Mouse (Mus musculus) erythroid progenitor cell, adult 5-6 weeks (primary cell): ENCODE data around the gene Vmn1r165. TPM values are rescaled to one million over a fixed set of nuclear protein-coding genes. Genes with fewer than 3 reads are reported as not detected.
"Not testable (repeated sequence)": the region's sequence is repeated elsewhere in the genome, so short reads cannot be mapped to it uniquely, and the experiment has no call there.

Experiments used
- ATAC-seq: replicated peaks from 2 replicates; pipeline ENCODE4 v1.8.0; 2016; ENCODE audit warnings: moderate number of reproducible peaks, mild to moderate bottlenecking, moderate TSS enrichment, inconsistent platforms; ENCODE audit not compliant: poor library complexity, low FRiP score, severe bottlenecking
- total RNA-seq, 2 experiments: library from RNA; stranded (forward) in 1 of 2; stranded (reverse) in 1 of 2; fragments of 150-400 nt in 1 of 2; fragments of 186-747, 209-891 nt in 1 of 2; gene quantifications; 2 replicates each; pipeline versions ENCODE4 v1.2.3 to v1.2.4; 2015 to 2017; ENCODE audit warnings: low replicate concordance in 2 of 2

Gene Vmn1r165
- not detected in 2 replicates for total RNA-seq (2015; ENCODE audit: low replicate concordance)
- not detected in 2 replicates for total RNA-seq (2017; ENCODE audit: low replicate concordance)

GRCm38 (mm10) chr7:23217032-23217431 lies at the start of gene Vmn1r165:
Vmn1r165 (plus strand) TSS chr7:23217332.
- ATAC-seq = not testable (repeated sequence)

GRCm38 (mm10) chr7:23251582-23251981 lies 34.5 kb downstream of the Vmn1r165 start, which contains the start of gene Vmn1r166:
Vmn1r166 (minus strand) TSS chr7:23251682.
- ATAC-seq = not testable (repeated sequence)

Other genes starting within 250 kb of the Vmn1r165 start
- not detected in 2 replicates for gene Gm4214, start 232.7 kb upstream of the Vmn1r165 start, total RNA-seq (2015; ENCODE audit: low replicate concordance)
- not detected in 2 replicates for gene Gm4214, start 232.7 kb upstream of the Vmn1r165 start, total RNA-seq (2017; ENCODE audit: low replicate concordance)
- not detected in 2 replicates for gene Gm4216, start 197.4 kb upstream of the Vmn1r165 start, total RNA-seq (2015; ENCODE audit: low replicate concordance)
- gene Gm4216, start 197.4 kb upstream of the Vmn1r165 start, total RNA-seq (2017; ENCODE audit: low replicate concordance) = not detected in 2 replicates
- gene Vmn1r163, start 161.8 kb upstream of the Vmn1r165 start, total RNA-seq (2015; ENCODE audit: low replicate concordance) = not detected in 2 replicates
- not detected in 2 replicates for gene Vmn1r163, start 161.8 kb upstream of the Vmn1r165 start, total RNA-seq (2017; ENCODE audit: low replicate concordance)
- not detected in 2 replicates for gene Gm8720, start 149.9 kb upstream of the Vmn1r165 start, total RNA-seq (2015; ENCODE audit: low replicate concordance)
- gene Gm8720, start 149.9 kb upstream of the Vmn1r165 start, total RNA-seq (2017; ENCODE audit: low replicate concordance) = not detected in 2 replicates
- gene Gm10662, start 72.9 kb upstream of the Vmn1r165 start, total RNA-seq (2015; ENCODE audit: low replicate concordance) = not detected in 2 replicates
- gene Gm10662, start 72.9 kb upstream of the Vmn1r165 start, total RNA-seq (2017; ENCODE audit: low replicate concordance) = not detected in 2 replicates
- not detected in 2 replicates for gene Vmn1r166, start 34.4 kb downstream of the Vmn1r165 start, total RNA-seq (2015; ENCODE audit: low replicate concordance)
- gene Vmn1r166, start 34.4 kb downstream of the Vmn1r165 start, total RNA-seq (2017; ENCODE audit: low replicate concordance) = not detected in 2 replicates
- not detected in 2 replicates for gene Gm6902, start 61.6 kb downstream of the Vmn1r165 start, total RNA-seq (2015; ENCODE audit: low replicate concordance)
- not detected in 2 replicates for gene Gm6902, start 61.6 kb downstream of the Vmn1r165 start, total RNA-seq (2017; ENCODE audit: low replicate concordance)
- gene Nlrp4e, start 83.9 kb downstream of the Vmn1r165 start, total RNA-seq (2015; ENCODE audit: low replicate concordance) = not detected in 2 replicates
- not detected in 2 replicates for gene Nlrp4e, start 83.9 kb downstream of the Vmn1r165 start, total RNA-seq (2017; ENCODE audit: low replicate concordance)
- not detected in 2 replicates for gene Nlrp5, start 168.6 kb downstream of the Vmn1r165 start, total RNA-seq (2015; ENCODE audit: low replicate concordance)
- gene Nlrp5, start 168.6 kb downstream of the Vmn1r165 start, total RNA-seq (2017; ENCODE audit: low replicate concordance) = not detected in 2 replicates